Mouse (Mus musculus) liver, postnatal 0 days (tissue): ENCODE measurements around the gene Gramd4.

Experiments used
- CTCF ChIP-seq: sonication (generic); IDR thresholded peaks from 2 replicates; pipeline ENCODE4 v1.5.1; 2016; ENCODE audit warnings: antibody characterized with exemption, low read depth
- EP300 ChIP-seq: IDR thresholded peaks from 2 replicates; pipeline ENCODE4 v1.6.1; 2016; ENCODE audit warnings: antibody characterized with exemption, low read depth, mild to moderate bottlenecking

GRCm38 (mm10) chr15:86021971-86022370, 35.5 kb upstream of the Gramd4 start:
- TF ChIP-seq CTCF = no peak
- TF ChIP-seq EP300 = no peak
